Mouse (Mus musculus) liver, postnatal 0 days (tissue): ENCODE results near the gene Smg6.

Source experiments
- CTCF ChIP-seq: sonication (generic); IDR thresholded peaks from 2 replicates; pipeline ENCODE4 v1.5.1; 2016; ENCODE audit warnings: antibody characterized with exemption, low read depth
- EP300 ChIP-seq: IDR thresholded peaks from 2 replicates; pipeline ENCODE4 v1.6.1; 2016; ENCODE audit warnings: antibody characterized with exemption, low read depth, mild to moderate bottlenecking

DNA sequence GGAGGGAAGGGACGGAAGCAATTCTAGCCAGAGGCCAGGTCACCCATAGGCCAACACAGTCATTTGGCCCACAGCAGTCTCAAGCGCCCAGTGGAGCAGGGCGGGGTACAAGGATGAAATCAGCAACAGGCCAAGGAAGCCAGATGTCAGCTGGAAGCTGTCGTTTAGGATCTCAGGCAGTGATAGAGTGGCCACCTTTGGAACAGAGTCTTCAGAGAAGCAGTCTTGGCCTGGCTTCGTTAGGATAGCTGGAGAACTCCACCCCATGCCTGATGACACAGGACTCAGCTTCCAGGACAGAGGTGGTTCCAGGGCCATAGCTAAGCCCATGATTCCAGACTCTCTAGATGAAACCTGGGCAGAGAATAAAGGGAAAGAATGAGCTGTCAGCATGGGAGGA lies 214.8 kb downstream of the Smg6 start:
- no peak for TF ChIP-seq CTCF
- TF ChIP-seq EP300: no peak
